Mouse (Mus musculus): ENCODE data around the gene Nbl1.
A peak's percentile ranks its signal among the peaks of the same experiment; 100 is the strongest.

Gene Nbl1

GRCm38 (mm10) chr4:139096201-139096600, 3.4 kb upstream of the Nbl1 start:
- DNase-seq, result peak in 1 of 2 experiments; percentile 1

DNA sequence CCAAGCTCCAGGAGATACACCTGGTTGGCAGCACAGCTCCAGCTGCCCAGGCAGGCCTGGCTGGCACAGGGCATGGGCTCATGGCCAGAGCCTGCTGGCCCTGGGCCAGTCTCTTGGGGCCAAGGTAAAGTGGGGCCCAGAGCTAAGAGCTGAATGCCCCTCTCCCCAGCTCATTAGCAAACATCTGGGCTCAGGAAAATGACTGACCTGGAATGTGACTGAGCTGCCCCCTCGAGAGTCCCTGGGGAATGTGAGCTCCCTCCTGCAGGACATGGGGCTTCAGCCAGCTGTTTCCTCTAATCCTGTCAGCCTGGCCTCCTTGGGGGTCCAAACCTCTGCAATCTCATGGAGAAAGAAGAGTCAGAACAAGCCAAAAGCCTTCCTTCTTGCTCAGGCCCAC, 2.6 kb upstream of the Nbl1 start:
- peak in 1 of 2 experiments; percentile 50 for DNase-seq

DNA sequence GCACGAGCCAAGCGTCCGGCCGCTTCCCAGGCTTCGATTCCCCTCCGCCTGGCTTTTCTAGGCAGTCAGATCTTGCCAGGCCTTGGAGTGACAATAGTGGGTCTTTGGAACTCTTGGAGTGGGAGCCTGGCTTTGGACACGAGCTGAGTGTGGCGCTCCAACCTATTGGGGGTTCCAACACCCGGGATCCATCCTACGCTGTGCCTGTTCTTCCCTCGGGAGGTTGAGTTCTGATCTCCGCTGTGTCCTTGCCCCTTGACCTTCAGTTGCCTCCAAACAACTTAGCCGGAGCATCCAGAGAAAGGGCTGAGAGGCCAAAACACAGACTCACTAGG, 370 bp upstream of the Nbl1 start:
- DNase-seq, result no peak

DNA sequence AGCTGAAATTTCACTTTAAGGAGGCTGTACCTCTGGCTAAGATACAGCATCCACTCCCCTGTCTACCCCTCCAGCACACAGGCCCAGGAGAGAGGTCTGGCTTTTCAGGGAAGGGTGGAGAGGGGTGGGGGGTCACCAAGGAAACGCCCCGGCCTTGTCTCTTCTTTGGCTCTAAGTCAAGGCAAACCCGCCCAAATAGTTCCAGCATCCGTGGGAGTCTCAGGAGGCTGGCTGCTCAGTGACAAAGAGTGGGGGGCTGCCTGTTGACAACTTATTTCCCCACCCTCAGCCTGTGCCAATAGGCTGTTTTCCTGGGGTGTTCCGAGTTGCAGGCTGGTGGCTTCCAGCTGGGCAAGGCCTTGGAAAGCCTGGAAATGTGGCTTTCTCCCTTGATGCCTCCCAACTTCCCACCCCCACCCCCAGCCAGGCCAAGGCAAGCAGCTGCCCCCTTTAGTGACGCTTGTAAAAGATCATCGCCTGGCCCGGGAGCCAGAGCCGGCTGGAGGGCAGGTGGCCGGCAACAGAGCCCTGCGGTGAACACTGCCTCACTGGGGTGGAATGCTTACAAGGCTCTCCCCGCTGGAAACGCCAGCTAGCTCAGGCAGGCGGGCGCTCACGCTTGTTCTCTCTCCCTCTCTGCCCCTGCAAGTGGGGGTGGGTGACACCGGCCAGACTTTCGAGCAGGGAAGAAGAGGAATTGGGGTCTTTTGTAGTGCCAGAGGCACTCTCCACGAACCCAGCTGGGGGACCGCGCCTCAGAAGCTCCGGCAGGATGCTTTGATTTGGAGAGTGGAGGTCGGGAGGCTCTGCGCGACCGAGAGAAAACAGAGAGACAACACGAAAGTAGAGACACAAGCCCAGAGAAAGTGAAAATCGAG, 1.1 kb downstream of the Nbl1 start:
- peak in 1 of 2 experiments; percentile 65 for DNase-seq

DNA sequence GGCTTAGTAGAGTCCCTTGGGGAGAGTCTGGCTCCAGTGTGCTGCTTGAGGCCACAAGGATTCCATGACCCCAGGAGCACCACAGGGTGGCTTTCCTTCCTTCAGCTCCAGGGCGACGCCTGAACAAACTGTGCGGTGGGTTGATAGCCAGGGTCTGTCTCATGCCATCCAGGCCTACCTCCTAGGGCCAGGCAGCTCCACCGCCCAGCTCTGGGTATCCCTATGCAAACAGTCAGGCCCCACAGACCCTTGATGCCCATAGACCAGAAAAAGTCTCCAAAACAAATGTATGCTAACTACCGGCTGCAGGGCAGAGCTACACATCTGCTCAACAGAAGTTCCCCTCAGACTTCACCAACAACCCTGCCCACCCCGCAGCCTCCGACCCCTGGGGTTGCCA, 1.7 kb downstream of the Nbl1 start:
- DNase-seq, result no peak

GRCm38 (mm10) chr4:139090303-139090940, 2.4 kb downstream of the Nbl1 start:
- no peak for DNase-seq

DNA sequence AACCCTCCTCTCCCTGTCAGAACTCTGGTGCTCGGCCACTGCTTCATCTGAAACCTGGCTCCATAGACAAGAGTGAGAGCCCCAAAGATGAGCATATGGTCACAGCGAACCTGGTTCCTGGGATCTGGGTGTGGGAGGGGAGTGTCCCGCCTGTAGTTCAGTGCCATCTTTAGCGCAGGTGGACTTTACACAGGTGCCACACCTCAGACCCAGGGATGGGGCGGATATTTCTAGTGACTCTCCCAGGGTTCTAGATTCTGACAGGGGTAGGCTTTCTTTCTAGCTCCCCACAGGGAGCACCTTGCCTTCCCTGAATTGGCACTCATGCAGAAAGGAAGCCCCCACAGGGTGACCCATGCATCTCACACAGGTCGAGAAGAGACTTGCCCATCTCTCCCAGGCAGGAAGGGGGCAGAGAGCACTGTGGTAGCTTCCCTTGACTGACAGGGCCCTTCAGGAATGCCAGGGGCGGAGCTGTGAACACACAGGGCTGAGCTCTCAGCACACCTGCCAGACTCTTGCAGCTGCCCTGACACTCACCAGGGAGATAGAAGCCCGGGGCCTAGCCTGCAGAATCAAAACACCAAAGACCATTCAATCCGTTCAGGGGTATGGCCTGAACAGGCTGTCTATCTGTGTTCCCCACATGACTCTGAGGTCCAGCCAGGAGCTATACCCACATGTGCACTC, 3.7 kb downstream of the Nbl1 start:
- DNase-seq, result no peak

GRCm38 (mm10) chr4:139086984-139087383, 5.8 kb downstream of the Nbl1 start:
- DNase-seq, result no peak

GRCm38 (mm10) chr4:139086037-139086436, 6.8 kb downstream of the Nbl1 start:
- peak; percentile 92 to 94 for DNase-seq

- no peak for DNase-seq
Measured at GRCm38 (mm10) chr4:139085337-139085736, 7.5 kb downstream of the Nbl1 start.

DNA sequence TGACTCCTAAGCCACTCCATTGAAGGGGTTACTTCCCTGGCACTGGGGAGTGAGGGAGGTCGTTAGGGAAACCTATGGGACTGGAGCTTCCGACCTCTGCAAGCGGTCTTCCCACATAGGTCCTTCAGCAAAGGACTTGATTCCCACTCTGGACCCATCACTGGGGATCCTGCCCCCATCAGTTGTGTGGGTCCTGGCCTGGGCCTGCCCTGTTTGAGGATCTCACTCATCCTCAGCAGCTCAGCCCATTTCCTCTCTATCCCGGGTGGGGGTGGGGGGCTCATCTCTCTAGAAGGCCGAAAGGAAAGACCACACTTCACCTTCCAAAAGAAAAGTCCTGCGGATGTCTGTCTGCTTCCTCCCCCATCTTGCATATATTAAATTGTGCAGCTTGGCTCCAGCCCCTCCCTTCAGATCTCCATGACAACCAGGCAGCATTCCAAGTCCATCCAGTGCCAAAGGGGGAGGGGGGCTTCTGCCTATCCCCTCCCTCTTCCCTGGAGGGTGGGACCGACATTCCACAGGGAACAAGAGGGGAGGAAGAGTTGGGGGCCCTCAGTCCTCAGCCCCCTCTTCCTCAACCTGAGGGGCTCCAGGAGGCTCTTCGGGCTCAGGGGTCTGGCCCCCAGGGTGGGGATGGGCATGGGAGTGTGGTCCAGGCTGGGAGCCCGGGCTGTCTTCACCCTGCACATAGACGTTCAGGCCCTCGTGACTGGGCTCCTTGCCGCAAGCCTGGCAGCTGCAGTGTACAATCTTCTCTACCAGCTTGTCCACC, 9.8 kb downstream of the Nbl1 start:
- peak; percentile 90 to 91 for DNase-seq

- peak; percentile 76 to 81 for DNase-seq
Measured at GRCm38 (mm10) chr4:139081270-139081931, 11.4 kb downstream of the Nbl1 start.

- DNase-seq, result no peak
Measured at GRCm38 (mm10) chr4:139080259-139080658, 12.5 kb downstream of the Nbl1 start.

GRCm38 (mm10) chr4:139079439-139079838, 13.4 kb downstream of the Nbl1 start:
- no peak for DNase-seq

GRCm38 (mm10) chr4:139078726-139079125, 14.1 kb downstream of the Nbl1 start:
- peak; percentile 57 to 62 for DNase-seq

DNA sequence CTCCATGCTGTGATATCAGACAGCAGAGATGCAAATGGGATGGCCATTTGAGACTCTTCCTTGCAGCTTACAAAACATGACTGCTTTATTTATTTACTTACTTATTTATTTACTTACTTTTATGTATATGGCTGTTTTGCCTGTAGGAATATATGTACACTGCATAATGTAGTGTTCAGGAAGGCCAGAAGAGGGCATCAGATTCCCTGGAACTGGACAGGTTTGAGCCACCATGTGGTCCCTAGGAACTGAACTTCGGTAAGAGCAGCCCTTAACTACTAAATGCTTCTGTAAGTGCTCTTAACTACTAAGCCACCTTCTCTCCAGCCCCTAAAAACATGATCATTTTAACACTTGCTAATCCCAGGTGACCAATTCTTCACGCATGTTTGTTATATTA, 14.5 kb downstream of the Nbl1 start:
- peak; percentile 67 to 69 for DNase-seq

- peak in 1 of 2 experiments; percentile 53 for DNase-seq
Measured at GRCm38 (mm10) chr4:139075915-139076314, 16.9 kb downstream of the Nbl1 start.

- DNase-seq, result peak in 1 of 2 experiments; percentile 39
Measured at GRCm38 (mm10) chr4:139075041-139075711, 17.6 kb downstream of the Nbl1 start, which contains the start of gene Htr6. Gene Htr6, minus strand, starts transcription at chr4:139075570.

GRCm38 (mm10) chr4:139074060-139074459, 18.7 kb downstream of the Nbl1 start:
- DNase-seq, result peak; percentile 70 to 83

GRCm38 (mm10) chr4:139068287-139068686, 24.5 kb downstream of the Nbl1 start:
- peak; percentile 57 to 80 for DNase-seq

GRCm38 (mm10) chr4:139064831-139065230, 28.0 kb downstream of the Nbl1 start:
- no peak for DNase-seq

GRCm38 (mm10) chr4:139059569-139059968, 33.2 kb downstream of the Nbl1 start:
- DNase-seq, result no peak
